Mouse (Mus musculus): ENCODE data around the gene Cabp1.

The Cabp1 gene

DNA sequence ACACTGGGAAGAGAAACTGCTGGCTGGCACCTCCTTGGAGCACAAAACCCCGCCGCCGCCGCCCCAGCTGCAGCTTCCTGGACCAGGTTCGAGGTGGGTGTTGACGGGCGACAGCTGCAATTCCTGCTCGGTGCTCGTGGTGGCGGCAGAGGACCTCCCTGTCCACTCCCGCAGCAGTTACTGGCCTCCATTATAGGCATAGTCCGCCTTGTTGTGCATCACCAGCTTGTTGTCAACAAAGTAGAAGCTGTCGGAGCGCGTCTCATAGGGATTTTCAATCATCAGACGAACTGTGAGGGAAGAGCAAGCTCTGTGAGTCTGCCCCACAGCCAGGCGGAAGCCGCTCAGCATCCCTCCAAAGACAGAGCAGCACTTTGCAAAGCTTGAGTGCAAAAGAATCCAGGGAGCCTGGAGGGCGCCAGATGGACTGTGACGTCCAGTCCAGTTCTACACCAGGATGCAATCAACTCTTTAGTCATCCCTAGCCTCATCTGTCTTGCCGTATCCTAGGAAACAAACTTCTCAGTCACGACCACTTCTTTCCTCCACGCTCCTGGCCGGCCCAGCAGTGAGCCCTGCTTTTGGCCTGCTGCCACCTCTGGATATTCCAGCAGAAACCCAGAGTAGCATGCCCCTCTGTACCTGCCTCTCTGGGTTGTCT lies 68.8 kb downstream of the Cabp1 start:
- DNase-seq (ENCODE audit: low spot score), result peak; percentile 49

GRCm38 (mm10) chr5:115124690-115125089 lies 69.5 kb downstream of the Cabp1 start:
- DNase-seq (ENCODE audit: low spot score), result no peak

DNA sequence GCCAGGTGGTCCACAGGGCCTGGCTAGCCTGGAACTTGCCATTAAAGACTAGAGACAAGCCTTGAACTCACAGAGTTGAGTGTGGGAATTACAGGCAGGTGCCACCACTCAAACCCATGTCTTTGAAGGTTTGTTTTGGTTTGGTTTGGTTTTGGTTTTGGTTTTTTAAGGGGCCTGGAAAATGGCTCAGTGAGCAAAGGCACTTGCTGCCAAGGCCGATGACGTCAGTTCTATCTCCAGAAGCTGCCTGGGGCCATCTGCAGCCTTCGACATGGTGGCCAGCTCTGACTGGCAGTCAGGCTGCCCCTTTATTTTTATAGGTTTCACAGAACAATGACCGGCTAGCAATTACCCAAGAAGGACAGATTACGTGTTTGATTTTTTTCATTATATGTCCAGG lies 73.2 kb downstream of the Cabp1 start:
- DNase-seq (ENCODE audit: low spot score), result no peak

- DNase-seq (ENCODE audit: low spot score), result peak; percentile 86
These were observed 75.1 kb downstream of the Cabp1 start, which contains the start of gene Acads for GRCm38 (mm10) chr5:115118961-115119570. Acads (minus strand) TSS chr5:115119346.

All from ovary, adult 18-20 months (tissue).